Mouse (Mus musculus) Patski (cell line): ENCODE measurements around the gene Rtl1. TPM values are rescaled to one million over a fixed set of nuclear protein-coding genes. Genes with fewer than 3 reads are reported as not detected.

Experiments used
- ATAC-seq: fragments of 100-300 bp; one replicate; pipeline ENCODE4 v1.8.0; 2021
- CTCF ChIA-PET: fragments of 350-600 bp; sonication (Branson Sonifier 250); formaldehyde crosslinking; loops from one replicate; lab custom pipeline; 2022; ENCODE audit warnings: inconsistent platforms; lab: Charles Lee
- POLR2A ChIA-PET: fragments of 350-600 bp; sonication (Branson Sonifier 250); formaldehyde crosslinking; loops from one replicate; lab custom pipeline; 2022; ENCODE audit warnings: antibody characterized with exemption, inconsistent platforms; lab: Charles Lee
- DNase-seq: peaks from one replicate; pipeline ENCODE4 v3.0.0-alpha.2; 2011; ENCODE audit warnings: low read depth, low spot score
- H3K27me3 ChIP-seq: fragments of 371-371 bp; one replicate; pipeline ENCODE4 v1.5.1; 2021
- CTCF ChIP-seq: fragments of 100-300 bp; IDR thresholded peaks from one replicate; pipeline ENCODE4 v1.5.1; 2021
- in situ Hi-C: fragments of 300-500 bp; cut with MboI; formaldehyde crosslinking; loops from 3 replicates; pipeline ENCODE4 v1.11.1; 2018; ENCODE audit warnings: low pct_unique_long_range_greater_than_20kb, mixed read lengths
- polyA plus RNA-seq: library from polyadenylated mRNA; unstranded; gene quantifications from one replicate; pipeline ENCODE4 v1.2.3, GENCODE M21; 2021

Gene Rtl1
- polyA plus RNA-seq, 1 experiment from 2014 or later = not detected

DNA sequence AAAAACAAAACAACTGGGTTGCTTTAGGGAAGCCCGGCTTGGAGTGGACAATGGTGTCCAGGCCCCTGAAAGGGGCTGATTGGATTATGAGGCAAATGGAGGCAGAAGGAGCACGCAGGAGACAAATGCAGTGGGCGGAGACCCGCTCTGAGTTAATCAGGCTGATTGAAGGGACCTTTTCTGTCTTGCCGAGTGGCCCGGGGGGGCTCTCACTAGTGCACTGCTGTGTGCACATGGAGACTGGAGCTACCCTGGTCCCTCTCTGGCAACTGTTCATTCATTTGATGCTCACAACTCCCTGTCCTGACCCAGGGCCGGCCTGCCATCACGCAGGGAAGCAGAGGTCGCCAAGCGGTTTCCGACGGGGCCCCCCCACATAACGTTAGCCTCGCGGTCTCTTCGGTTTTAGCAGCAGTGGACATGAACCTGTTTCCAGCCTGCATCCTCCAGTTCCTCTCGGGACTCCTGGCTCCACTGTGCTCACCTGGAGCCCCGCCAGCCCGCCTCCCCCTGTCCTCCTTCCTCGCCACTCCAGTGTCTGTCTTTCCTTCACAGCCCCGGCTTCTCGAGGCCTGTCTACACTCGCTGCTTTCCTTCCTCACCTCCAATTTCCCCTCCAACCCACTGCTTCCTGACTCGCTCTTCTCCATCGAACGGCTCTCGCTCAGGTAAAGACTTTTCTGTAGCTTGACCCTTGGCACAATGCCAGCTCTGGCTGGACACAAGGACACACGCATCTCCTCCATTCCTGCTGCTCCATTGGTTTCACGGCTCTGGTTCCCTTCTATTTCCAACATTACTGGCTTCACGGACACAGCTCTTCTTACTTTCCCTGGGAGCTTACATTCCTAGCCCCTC, 54.0 kb downstream of the Rtl1 start:
- no peaks in the 10 kb centered on the region for H3K27me3 ChIP-seq
- ATAC-seq = no peak
- ChIA-PET POLR2A (no interaction called here), CTCF (no interaction called here)
- no peak for DNase-seq
- no peak for TF ChIP-seq CTCF
- in situ Hi-C loops = no loop called here

DNA sequence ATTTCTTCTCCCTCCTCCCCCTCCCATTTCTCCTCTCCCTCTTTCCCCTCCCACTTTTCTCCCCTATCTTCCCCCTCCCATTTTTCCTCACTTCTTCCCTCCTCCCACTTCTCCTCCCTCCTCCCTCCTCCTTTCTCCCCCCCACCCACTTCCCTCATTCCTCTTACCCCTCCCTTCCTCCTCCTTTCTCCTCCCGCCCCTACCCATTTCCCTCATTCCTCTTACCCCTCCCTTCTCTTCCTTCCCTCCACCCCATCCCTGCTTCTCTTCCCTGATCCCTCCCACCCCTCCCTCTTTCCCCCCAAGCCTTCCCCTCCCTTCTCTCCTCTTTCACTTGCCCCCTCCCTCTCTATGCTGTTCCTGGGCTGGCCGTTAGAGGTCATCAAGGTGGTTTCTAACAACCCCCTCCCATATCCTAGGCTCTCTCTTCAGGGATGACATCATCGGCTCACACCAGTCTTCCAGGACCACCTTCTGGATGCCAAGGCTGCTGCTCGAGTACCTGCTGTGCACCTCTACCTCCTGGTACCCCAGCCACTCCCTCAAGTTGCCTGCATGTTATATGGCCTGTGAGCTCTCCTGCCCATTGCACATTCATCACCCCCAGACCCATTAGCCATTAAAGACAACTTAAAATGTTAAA, 56.7 kb downstream of the Rtl1 start:
- CTCF ChIA-PET = no interaction called here
- TF ChIP-seq CTCF = no peak
- in situ Hi-C loops = no loop called here
- DNase-seq = no peak
- POLR2A ChIA-PET = no interaction called here
- no peaks in the 10 kb centered on the region for H3K27me3 ChIP-seq
- ATAC-seq = no peak

DNA sequence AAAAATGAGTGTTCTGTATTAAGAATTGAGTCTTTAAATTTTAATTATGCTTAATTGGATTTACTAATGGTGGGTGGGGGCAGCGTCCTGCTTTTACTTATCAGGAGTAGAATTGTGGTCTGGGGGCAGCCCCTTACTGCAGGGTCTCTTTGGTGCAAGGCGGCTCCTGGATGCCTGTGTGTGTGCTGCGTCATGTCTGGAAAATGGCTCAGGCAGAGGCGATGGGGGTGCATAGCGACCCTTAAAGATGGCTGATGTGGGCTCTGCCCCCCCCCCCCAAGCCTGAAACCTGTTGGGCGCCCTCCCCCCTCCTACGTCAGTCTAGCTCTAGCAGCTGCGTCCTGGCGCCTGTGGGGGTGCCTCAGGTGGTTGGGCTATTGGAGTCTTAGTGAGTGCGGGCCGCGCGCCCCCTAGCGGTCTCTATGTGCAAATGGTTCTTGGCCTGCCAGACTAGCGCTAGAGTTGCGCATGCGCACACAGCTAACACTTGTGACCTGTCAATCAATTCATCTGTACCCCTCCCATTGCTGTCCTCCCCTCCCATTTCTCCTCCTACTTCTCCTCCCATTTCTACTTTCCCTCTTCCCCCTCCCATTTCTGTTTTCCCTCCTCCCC, 57.4 kb downstream of the Rtl1 start:
- TF ChIP-seq CTCF = no peak
- POLR2A ChIA-PET = no interaction called here
- H3K27me3 ChIP-seq = no peaks in the 10 kb centered on the region
- DNase-seq (no peak), ATAC-seq (no peak)
- CTCF ChIA-PET = no interaction called here
- in situ Hi-C loops = no loop called here

DNA sequence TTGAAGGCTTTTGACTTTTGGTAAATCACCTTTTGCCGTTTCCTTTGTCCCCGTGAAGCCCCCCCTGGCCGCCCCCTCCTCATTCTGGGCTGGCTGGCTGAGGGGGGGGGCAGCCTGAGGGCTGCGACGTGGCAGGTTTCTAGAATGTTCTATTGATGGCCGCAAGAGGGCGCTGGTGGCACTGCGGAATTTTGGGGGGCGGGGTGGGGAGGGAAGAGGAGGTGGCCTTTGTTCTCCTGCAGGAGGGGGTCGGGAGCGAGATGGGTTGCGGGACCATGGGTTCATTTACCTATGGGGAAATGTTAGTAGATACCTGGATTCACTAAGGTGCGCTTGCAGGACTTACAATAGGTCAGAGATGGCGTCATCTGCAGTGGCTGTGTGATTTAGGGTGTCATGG, 58.1 kb downstream of the Rtl1 start:
- in situ Hi-C loops = no loop called here
- TF ChIP-seq CTCF = no peak
- CTCF ChIA-PET = no interaction called here
- DNase-seq (no peak), ATAC-seq (no peak)
- no peaks in the 10 kb centered on the region for H3K27me3 ChIP-seq
- POLR2A ChIA-PET = no interaction called here

DNA sequence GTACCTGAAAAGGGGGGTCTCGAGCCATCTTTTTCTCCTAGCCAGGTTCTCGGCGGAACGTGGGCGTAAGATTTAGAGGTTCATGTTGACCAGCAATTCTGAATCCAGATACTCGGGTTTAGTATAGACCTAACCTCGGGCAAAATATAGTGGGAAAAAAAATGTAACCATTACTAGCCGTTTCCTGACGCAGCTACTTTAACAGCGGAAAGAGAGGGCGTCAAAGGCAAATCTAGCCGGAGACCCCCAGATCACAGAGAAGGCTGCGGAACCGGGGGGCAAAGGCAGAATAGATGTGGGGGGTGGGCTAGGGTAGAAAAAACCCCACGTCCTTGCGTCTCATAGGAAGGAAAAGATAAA, 58.6 kb downstream of the Rtl1 start:
- no peak for TF ChIP-seq CTCF
- ATAC-seq (no peak), DNase-seq (no peak)
- ChIA-PET POLR2A (no interaction called here), CTCF (no interaction called here)
- in situ Hi-C loops = no loop called here
- H3K27me3 ChIP-seq = no peaks in the 10 kb centered on the region

DNA sequence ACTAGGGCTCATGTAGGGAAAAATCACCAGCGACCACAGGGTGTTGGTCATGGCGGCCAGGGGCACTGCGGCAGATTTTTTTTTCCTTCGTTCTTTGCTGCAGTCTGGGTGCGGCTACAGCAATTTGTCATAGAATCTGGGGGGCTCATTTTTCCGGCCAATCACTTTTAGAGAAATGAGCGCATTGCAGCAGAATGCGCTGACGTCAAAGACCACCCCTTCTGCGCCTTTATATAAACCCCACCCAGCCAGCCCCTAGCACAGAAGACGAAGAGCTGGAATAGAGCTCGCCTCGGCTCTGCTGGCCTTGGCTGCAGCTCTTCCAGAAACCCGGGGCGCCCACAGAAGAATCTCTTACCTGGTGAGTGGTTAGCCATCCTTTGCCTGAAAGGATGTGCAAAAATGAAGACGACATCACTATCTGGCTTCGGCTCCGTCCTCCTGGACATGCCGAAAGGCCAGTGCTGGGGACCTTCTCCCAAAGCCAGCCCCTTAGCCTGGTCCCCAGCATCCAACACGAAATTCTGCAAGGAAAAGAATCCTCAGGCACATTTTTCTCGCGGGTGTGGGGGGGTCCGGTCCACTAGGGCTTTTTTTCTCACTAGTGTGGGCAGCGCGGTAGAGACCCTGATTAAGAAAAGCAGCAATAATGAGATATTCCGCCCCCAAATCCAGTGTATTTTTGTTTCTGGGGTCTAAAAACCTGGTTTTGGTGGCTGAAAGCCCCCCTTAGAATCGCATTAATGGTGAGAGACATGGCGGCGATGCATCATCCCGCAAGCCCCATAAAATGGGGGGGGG, 59.2 kb downstream of the Rtl1 start:
- POLR2A ChIA-PET = no interaction called here
- CTCF ChIA-PET = no interaction called here
- no peak for ATAC-seq
- in situ Hi-C loops = no loop called here
- TF ChIP-seq CTCF = no peak
- no peak for DNase-seq
- no peaks in the 10 kb centered on the region for H3K27me3 ChIP-seq

DNA sequence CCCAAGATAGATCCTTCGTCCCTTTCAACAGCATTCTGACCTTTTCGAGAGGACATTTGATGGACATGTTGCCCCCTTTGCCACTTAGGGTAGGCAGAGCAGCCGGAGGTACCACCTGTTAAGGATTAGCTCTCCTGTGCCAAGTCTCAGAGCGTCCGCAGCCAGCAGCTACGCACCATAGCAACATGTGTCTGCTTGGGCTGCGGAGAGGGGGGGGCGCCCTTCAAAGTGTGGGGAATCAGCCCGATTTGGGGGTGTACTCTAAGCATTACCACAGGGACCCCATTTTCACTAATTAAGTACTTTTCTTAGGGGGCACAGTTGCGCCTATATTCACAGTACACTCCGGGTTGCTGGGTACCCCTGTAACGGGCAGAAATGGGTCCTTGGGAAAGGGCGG, 60.2 kb downstream of the Rtl1 start:
- DNase-seq (no peak), ATAC-seq (no peak)
- in situ Hi-C loops = no loop called here
- no peaks in the 10 kb centered on the region for H3K27me3 ChIP-seq
- ChIA-PET POLR2A (no interaction called here), CTCF (no interaction called here)
- no peak for TF ChIP-seq CTCF

Other genes starting within 250 kb of the Rtl1 start
- gene Dlk1, start 147.5 kb downstream of the Rtl1 start, polyA plus RNA-seq = not detected